Mouse (Mus musculus) limb, embryonic 11.5 days (tissue): ENCODE measurements around the gene Cradd. TPM values are rescaled to one million over a fixed set of nuclear protein-coding genes. Genes with fewer than 3 reads are reported as not detected.
A peak's percentile ranks its signal among the peaks of the same experiment; 100 is the strongest.

Experiments used
- ATAC-seq: fragments of 200-750 bp; cut with Nextera tagmentation; 2 replicates; pipeline ENCODE4 v1.8.0; 2017; ENCODE audit warnings: low read depth; ENCODE audit not compliant: insufficient number of reproducible peaks, low FRiP score, low TSS enrichment
- DNase-seq: peaks from one replicate; pipeline ENCODE4 v3.0.0-alpha.2; 2015; ENCODE audit warnings: low spot score
- H3K27ac ChIP-seq: fragments of 300-500 bp; sonication (generic); replicated peaks from 2 replicates; pipeline ENCODE4 v1.5.1; 2014; ENCODE audit warnings: low read depth, mild to moderate bottlenecking, low read length
- H3K27me3 ChIP-seq: fragments of 300-500 bp; sonication (generic); 2 replicates; pipeline ENCODE4 v1.6.1; 2014; ENCODE audit warnings: mild to moderate bottlenecking, low read length, mixed read lengths; ENCODE audit not compliant: control insufficient read depth, insufficient read depth
- H3K36me3 ChIP-seq: fragments of 300-500 bp; sonication (generic); 2 replicates; pipeline ENCODE4 v1.6.1; 2014; ENCODE audit warnings: mild to moderate bottlenecking, low read length, moderate library complexity, mixed read lengths; ENCODE audit not compliant: control insufficient read depth, insufficient read depth
- H3K4me1 ChIP-seq: fragments of 300-500 bp; sonication (generic); 2 replicates; pipeline ENCODE4 v1.6.1; 2014; ENCODE audit warnings: low read length, mixed read lengths; ENCODE audit not compliant: control insufficient read depth, insufficient read depth
- H3K4me2 ChIP-seq: fragments of 300-500 bp; sonication (generic); 2 replicates; pipeline ENCODE4 v1.6.1; 2014; ENCODE audit warnings: low read depth, mild to moderate bottlenecking, moderate library complexity; ENCODE audit not compliant: severe bottlenecking
- H3K4me3 ChIP-seq: fragments of 300-500 bp; sonication (generic); 2 replicates; pipeline ENCODE4 v1.5.1; 2014; ENCODE audit warnings: low read depth, low read length
- H3K9ac ChIP-seq: fragments of 300-500 bp; sonication (generic); 2 replicates; pipeline ENCODE4 v1.6.1; 2014; ENCODE audit warnings: mild to moderate bottlenecking, low read length
- H3K9me3 ChIP-seq: fragments of 300-500 bp; sonication (generic); 2 replicates; pipeline ENCODE4 v1.6.1; 2016; ENCODE audit warnings: low read length; ENCODE audit not compliant: control insufficient read depth
- WGBS: fragments of 180-500 bp; shearing (Covaris S2); extraction: QIAGEN DNeasy Blood & Tissue Kit; methylation state at CpG from one replicate; pipeline ENCODE4 v1.1.7; 2014; 5-methylcytosine and 5-hydroxymethylcytosine counted together
- polyA plus RNA-seq: library from polyadenylated mRNA; unstranded; fragments of >200 nt; fragmentation: Nextera tagmentation; extraction: Ambion mirVana; gene quantifications from 2 replicates; pipeline ENCODE4 v1.2.1, GENCODE M21; 2014

Cradd gene
- 13.4 and 13.6 TPM in 2 replicates for polyA plus RNA-seq

DNA sequence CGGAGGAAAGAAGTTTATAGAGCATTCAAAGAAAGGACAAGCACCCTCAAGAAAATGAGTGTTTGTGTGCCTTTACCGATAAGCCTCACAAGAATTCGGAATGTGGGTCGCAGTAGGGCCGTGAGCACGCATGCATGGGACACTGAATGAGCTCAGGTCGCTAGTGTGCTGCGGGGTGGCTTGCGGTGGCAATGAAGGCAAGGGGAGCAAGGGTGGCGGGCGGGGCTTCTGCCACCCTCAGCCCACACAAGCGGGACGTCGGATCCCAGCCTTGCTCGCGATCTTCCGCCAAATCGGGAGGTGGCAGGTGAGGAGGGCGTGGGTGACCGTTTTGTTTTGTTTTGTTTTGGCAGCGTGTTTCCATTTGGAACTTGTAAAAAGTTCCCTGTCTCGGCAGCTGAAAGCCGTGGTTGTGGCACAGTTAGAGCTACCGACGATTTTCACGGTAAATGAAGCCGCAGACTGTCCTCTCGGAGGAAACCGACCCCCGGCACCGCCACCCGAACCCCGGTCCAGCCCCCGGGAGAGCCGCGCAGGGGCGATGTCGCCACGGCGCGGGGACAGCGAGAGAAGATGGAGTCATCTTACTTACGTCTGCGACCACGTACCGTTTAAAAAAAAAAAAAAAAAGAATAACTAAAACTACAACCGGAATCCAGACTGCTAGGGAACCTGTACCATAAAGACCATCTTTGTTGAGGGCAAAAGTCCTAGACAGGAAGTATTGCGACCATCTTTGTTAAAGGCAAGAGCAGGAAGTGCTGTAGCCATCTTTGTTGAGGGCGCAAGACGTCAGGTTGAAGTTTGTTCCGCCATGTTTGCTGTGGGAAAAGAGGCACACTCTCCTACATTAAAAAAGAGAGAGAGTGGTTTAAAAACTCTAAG is at the start of gene Cradd:
TSS of gene Cradd (minus strand) at position 741 of the 885 bp plus-strand sequence.
- no peaks in the 10 kb centered on the region for H3K36me3 ChIP-seq
- DNase-seq, result peak; percentile 81
- WGBS, result under 1% methylated on average over 51 of the region's 51 CpGs

DNA sequence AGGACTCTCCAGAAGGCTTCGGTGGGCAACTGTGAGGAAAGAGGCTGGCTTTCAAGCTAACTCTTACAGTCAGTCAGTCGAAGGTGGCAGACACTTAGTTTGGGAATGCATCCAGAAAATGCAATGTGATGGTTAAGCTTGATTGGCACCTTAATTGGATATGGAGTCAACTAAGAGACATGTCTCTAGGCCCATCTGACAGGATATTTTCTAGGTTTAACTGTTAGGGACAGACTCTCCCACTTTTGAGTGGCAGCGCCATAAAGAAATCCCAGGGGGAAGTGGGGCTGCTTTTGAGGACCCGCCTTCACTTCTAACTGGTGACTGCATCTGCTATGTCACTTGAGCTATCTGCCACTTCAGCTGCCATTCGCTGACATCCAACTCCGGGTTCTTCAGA is 49.4 kb upstream of the Cradd start:
- no peaks in the 10 kb centered on the region for H3K27me3 ChIP-seq
- no peak for DNase-seq
- no peak overlapping the region for H3K27ac ChIP-seq
- whole genome bisulfite sequencing, result 92% methylated on average over 6 of the region's 6 CpGs
- no peaks in the 10 kb centered on the region for H3K36me3 ChIP-seq
- H3K9ac ChIP-seq, result no peak overlapping the region
- H3K4me1 ChIP-seq, result no peaks in the 10 kb centered on the region
- no peak for ATAC-seq
- no peak overlapping the region for H3K4me2 ChIP-seq
- no peaks in the 10 kb centered on the region for H3K9me3 ChIP-seq
- H3K4me3 ChIP-seq, result no peak overlapping the region

More for the DNA sequence above, at the start of gene Cradd:
- H3K9me3 ChIP-seq, result no peaks in the 10 kb centered on the region
- peak within 1 kb of the TSS; percentile 72 for H3K9ac ChIP-seq
- peak within 1 kb of the TSS; percentile 82 for H3K27ac ChIP-seq
- ATAC-seq, result peak; percentile 85; the same call in 1 of the 2 replicates
- H3K27me3 ChIP-seq, result no peaks in the 10 kb centered on the region
- peak within 1 kb of the TSS; percentile 55 for H3K4me3 ChIP-seq
- peak within 1 kb of the TSS; percentile 61 for H3K4me2 ChIP-seq
- H3K4me1 ChIP-seq, result no peaks in the 10 kb centered on the region

DNA sequence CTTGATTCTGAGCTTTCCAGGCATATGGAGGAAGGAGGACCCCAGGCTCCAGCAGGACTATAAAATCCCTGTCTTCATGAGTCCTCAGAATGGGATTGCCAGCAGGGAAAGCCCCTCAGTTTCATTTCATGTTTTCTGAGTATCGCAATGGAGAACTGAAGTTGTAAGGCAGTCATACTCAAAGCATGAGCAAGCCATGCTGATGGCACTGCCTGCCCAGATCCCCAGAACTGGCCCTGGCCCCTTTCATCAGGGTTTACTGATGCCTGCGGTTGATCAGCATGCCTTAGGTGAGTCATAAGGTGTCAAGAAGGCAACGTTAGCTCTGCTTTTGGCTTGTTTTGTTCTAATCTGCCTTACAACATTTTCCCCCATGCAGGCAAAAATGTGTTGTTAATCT is 48.0 kb upstream of the Cradd start:
- Histone ChIP-seq H3K4me2 (no peak overlapping the region), H3K9ac (no peak overlapping the region), H3K4me3 (no peak overlapping the region), H3K27ac (no peak overlapping the region), H3K9me3 (no peaks in the 10 kb centered on the region), H3K4me1 (no peaks in the 10 kb centered on the region), H3K27me3 (no peaks in the 10 kb centered on the region), H3K36me3 (no peaks in the 10 kb centered on the region)
- ATAC-seq (no peak), DNase-seq (no peak)
- 88% methylated on average over 3 of the region's 3 CpGs for WGBS

DNA sequence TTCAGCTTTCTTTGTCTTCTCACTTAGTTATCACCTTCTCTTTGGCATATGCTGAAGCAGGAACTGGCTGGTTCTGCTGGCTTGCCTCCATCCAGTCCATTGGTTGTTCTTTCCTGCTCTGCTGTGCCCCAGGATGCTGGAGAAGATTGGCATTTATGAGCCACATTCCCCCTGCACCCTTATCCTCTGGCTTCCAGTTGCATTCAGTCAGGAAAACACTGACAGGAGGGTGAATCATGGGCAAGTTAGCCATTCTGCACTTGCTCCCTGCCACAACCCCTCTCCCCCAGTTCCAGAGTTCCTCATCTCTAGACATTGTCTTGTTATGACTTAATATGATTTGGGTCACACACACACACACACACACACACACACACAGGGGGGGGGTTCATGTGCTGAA is 45.3 kb upstream of the Cradd start:
- DNase-seq, result no peak
- ATAC-seq, result no peak
- Histone ChIP-seq H3K27ac (no peak overlapping the region), H3K4me3 (no peak overlapping the region), H3K27me3 (no peaks in the 10 kb centered on the region), H3K4me2 (no peak overlapping the region), H3K9ac (no peak overlapping the region), H3K9me3 (no peaks in the 10 kb centered on the region), H3K36me3 (no peaks in the 10 kb centered on the region), H3K4me1 (no peaks in the 10 kb centered on the region)

DNA sequence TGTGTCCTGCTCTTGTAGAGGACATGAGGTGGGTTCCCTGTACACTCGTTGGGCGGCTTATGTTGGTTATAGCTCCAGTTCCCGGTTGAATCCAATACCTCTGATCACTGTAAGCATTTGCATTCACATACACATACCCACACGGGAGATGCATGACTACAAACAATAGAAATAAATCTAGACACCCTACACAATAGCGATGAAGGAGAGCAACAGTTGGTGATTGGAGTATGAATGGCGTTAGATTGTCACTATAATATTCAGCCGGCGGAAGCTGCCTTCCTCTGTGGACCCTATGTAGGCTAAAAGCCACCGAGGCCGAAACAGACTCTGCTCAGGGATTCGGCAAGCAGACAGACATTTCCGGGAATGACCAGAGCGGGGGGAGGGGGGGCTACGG is 44.2 kb upstream of the Cradd start:
- H3K36me3 ChIP-seq, result no peaks in the 10 kb centered on the region
- H3K4me3 ChIP-seq, result no peak overlapping the region
- no peak overlapping the region for H3K9ac ChIP-seq
- H3K27me3 ChIP-seq, result no peaks in the 10 kb centered on the region
- H3K4me2 ChIP-seq, result no peak overlapping the region
- no peak overlapping the region for H3K27ac ChIP-seq
- 91% methylated on average over 14 of the region's 14 CpGs for WGBS
- H3K9me3 ChIP-seq, result no peaks in the 10 kb centered on the region
- DNase-seq (no peak), ATAC-seq (no peak)
- no peaks in the 10 kb centered on the region for H3K4me1 ChIP-seq

DNA sequence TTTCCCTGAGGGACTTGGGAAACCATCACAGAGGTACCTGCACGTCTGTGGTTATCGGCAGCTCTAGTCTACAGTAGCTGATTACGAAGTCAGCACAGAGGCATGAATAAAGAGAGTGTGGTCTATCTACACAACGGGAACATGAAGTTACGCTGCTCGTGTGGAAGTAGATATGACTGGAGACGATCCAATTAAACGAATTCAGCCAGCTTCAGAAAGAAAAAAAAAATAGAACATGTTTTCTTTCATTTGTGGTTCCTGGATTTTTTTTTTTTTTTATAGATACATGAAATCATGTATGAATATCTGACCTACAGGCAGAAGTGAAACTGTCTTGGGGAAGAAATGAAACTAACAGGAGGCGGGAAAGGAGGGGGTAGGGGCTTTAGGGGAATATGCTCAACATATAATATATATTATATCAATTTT is 43.7 kb upstream of the Cradd start:
- Histone ChIP-seq H3K9ac (no peak overlapping the region), H3K36me3 (no peaks in the 10 kb centered on the region), H3K4me3 (no peak overlapping the region), H3K27me3 (no peaks in the 10 kb centered on the region), H3K4me1 (no peaks in the 10 kb centered on the region), H3K9me3 (no peaks in the 10 kb centered on the region), H3K27ac (no peak overlapping the region), H3K4me2 (no peak overlapping the region)
- ATAC-seq, result no peak
- 93% methylated on average over 9 of the region's 9 CpGs for WGBS
- DNase-seq, result no peak

DNA sequence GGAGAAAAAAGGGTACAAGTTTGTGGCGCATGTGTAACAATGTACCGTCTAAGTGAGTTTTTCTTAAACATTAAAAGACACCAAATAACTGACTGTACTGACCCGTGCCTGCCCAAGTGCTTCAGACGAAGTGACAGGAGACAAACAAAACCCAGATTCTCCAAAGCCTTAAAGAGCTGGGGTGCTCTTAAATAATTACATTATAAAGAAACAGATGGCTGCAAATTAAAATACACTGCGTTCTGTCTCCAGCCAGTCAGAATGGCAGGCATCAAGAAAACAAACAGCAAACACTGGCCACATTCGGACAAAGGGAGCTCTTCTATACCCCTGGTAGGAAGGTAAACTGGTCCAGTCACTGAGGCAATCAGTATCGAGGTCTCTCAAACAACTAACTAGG is 43.3 kb upstream of the Cradd start:
- H3K4me1 ChIP-seq, result no peaks in the 10 kb centered on the region
- no peak overlapping the region for H3K4me3 ChIP-seq
- no peaks in the 10 kb centered on the region for H3K36me3 ChIP-seq
- 82% methylated on average over 7 of the region's 7 CpGs for WGBS
- H3K9me3 ChIP-seq, result no peaks in the 10 kb centered on the region
- H3K9ac ChIP-seq, result no peak overlapping the region
- no peaks in the 10 kb centered on the region for H3K27me3 ChIP-seq
- no peak overlapping the region for H3K27ac ChIP-seq
- ATAC-seq, result no peak
- no peak for DNase-seq
- no peak overlapping the region for H3K4me2 ChIP-seq

DNA sequence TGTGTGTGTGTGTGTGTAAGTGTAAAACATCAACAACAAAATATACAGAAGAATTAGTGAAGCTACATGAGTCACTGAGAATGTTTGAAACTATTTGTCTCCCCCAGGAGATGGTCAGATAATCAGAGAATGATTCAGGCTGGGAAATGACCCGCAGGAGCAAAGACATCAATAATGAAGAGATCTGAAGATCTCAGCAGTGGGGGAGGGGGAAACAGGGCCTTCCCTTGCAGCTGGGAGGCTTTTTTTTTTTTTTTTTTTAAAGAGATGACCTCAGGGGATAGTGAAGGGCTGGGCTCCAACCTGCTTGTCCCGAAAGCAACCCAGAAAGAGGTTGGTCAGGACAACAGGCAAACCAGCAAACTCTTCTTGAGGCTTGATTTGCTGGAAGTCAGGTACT is 38.4 kb upstream of the Cradd start:
- no peaks in the 10 kb centered on the region for H3K36me3 ChIP-seq
- no peak overlapping the region for H3K9ac ChIP-seq
- H3K4me2 ChIP-seq, result no peak overlapping the region
- no peaks in the 10 kb centered on the region for H3K9me3 ChIP-seq
- no peak for DNase-seq
- 12% methylated on average over 2 of the region's 2 CpGs for WGBS
- no peak overlapping the region for H3K27ac ChIP-seq
- no peak overlapping the region for H3K4me3 ChIP-seq
- ATAC-seq, result no peak
- H3K4me1 ChIP-seq, result no peaks in the 10 kb centered on the region
- H3K27me3 ChIP-seq, result no peaks in the 10 kb centered on the region
